Comparison of ENCODE assay signal across 8 mouse cellular contexts in the genomic region with DNA sequence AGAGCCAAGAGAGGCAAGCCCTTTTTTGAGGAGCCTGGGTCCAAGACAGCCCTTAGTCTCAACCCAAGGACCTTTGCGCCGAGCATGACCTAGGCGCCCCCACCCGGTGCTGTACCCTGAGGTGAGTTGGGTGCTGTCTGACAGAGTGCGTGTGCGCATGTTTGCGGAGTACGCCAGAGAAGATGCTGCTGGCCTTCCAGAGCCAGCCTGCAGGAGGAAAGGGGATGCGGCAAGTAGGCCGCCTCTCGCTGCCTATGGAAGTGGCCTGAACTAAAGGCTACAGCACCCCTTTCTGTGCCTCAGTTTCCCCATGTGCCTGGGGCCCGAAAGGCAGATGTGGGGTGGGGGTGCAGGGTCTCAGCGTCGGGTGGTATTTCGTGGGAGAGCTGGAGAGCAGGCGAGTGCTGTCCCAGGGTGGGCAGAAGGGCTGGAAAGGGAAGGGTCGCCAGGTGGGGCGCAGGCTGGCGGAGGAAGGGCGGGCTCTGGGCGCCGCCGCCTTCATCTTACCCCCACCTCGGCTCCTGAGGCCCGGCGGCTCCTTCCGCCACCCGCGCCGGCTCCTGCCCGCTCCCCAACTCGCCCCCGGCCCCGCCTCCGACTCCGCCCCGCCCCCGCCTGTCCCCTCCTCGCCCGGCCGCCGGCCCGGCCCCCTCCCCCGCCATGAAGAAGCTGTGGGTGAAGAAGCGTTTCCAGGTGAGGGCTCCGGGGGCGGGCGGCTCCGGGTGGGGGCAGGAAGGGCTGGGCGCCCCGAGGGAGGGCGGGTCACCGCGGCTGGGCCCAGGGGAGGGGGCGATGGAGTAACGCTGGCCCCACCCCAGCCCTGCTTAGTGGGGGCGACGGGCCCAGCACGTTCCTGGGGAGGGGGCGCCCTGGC. TPM values are rescaled to one million over a fixed set of nuclear protein-coding genes. Genes with fewer than 3 reads are reported as not detected.
DNase-seq lines count a peak whose midpoint lies in the region; ATAC-seq lines count a peak whose summit lies in the region.

No protein-coding gene starts in this region.

- H3K4me2 ChIP-seq in lung, embryonic 15.5 days, result peak overlapping the region; percentile 89
- peak overlapping the region; percentile 92 for H3K4me2 ChIP-seq in embryonic facial prominence, embryonic 12.5 days (replicated peaks)
- peak overlapping the region; percentile 97 for H3K4me2 ChIP-seq in hindbrain, embryonic 15.5 days
- H3K4me2 ChIP-seq in liver, embryonic 16.5 days (ENCODE audit: low read depth, low read length), result peak overlapping the region; percentile 62
- H3K4me2 ChIP-seq in stomach, embryonic 15.5 days, result peak overlapping the region; percentile 83

- H3K27ac ChIP-seq in lung, embryonic 15.5 days, result peak overlapping the region; percentile 69
- H3K27ac ChIP-seq in embryonic facial prominence, embryonic 12.5 days, result peak overlapping the region; percentile 83
- peak overlapping the region; percentile 82 for H3K27ac ChIP-seq in hindbrain, embryonic 15.5 days (replicated peaks)
- H3K27ac ChIP-seq in liver, embryonic 16.5 days (ENCODE audit: low read length), result no peak overlapping the region
- peak overlapping the region; percentile 72 for H3K27ac ChIP-seq in stomach, embryonic 15.5 days

- no peak for DNase-seq in lung, adult 18-20 months
- DNase-seq in adrenal gland, postnatal 14 days, result peak; percentile 61

- no peaks in the 10 kb centered on the region for H3K9me3 ChIP-seq in lung, embryonic 15.5 days
- H3K9me3 ChIP-seq in embryonic facial prominence, embryonic 12.5 days, result no peaks in the 10 kb centered on the region
- H3K9me3 ChIP-seq in hindbrain, embryonic 15.5 days, result no peaks in the 10 kb centered on the region
- H3K9me3 ChIP-seq in liver, embryonic 16.5 days (replicated peaks; ENCODE audit: control insufficient read depth, low read length), result no peaks in the 10 kb centered on the region
- no peaks in the 10 kb centered on the region for H3K9me3 ChIP-seq in stomach, embryonic 15.5 days

- WGBS in lung, embryonic 15.5 days, result 3% methylated on average over 43 of the region's 60 CpGs
- WGBS in embryonic facial prominence, embryonic 12.5 days, result 3% methylated on average over 40 of the region's 60 CpGs
- WGBS in hindbrain, embryonic 15.5 days, result under 1% methylated on average over 40 of the region's 60 CpGs
- WGBS in liver, embryonic 16.5 days (ENCODE audit: insufficient replicate concordance), result 7% methylated on average over 39 of the region's 60 CpGs
- 4% methylated on average over 41 of the region's 60 CpGs for WGBS in stomach, embryonic 15.5 days

- peaks cover 52% of the 10 kb centered on the region for H3K27me3 ChIP-seq in lung, embryonic 15.5 days
- H3K27me3 ChIP-seq in embryonic facial prominence, embryonic 12.5 days, result peaks cover 12% of the 10 kb centered on the region
- H3K27me3 ChIP-seq in hindbrain, embryonic 15.5 days, result peaks cover 15% of the 10 kb centered on the region
- peaks cover 41% of the 10 kb centered on the region for H3K27me3 ChIP-seq in liver, embryonic 16.5 days (ENCODE audit: control insufficient read depth, insufficient read depth, low read depth, low read length)
- peaks cover 13% of the 10 kb centered on the region for H3K27me3 ChIP-seq in stomach, embryonic 15.5 days (replicated peaks)

- ATAC-seq in lung, embryonic 15.5 days (ENCODE audit: borderline replicate concordance, extremely low read depth, low FRiP score, low TSS enrichment), result peak; percentile 63
- 0 out of 2 replicates have a peak, but pooled peaks have one; percentile 24 for ATAC-seq in embryonic facial prominence, embryonic 12.5 days (ENCODE audit: insufficient number of reproducible peaks, insufficient read depth, low FRiP score, low TSS enrichment)
- ATAC-seq in hindbrain, embryonic 15.5 days (ENCODE audit: low FRiP score, low read depth), result peak; percentile 57
- ATAC-seq in liver, embryonic 16.5 days (ENCODE audit: low read depth), result 0 out of 2 replicates have a peak, but pooled peaks have one; percentile 13
- peak; percentile 40 for ATAC-seq in stomach, embryonic 15.5 days (ENCODE audit: insufficient read depth, low FRiP score, low read depth)
- no peak for ATAC-seq in erythroblast, adult 5-6 weeks (replicated peaks; ENCODE audit: low FRiP score, poor library complexity, severe bottlenecking)

- no peaks in the 10 kb centered on the region for H3K36me3 ChIP-seq in lung, embryonic 15.5 days
- H3K36me3 ChIP-seq in embryonic facial prominence, embryonic 12.5 days, result 0 out of 2 replicates have a peak, but pooled peaks cover 4% of the 10 kb centered on the region
- no peaks in the 10 kb centered on the region for H3K36me3 ChIP-seq in hindbrain, embryonic 15.5 days
- H3K36me3 ChIP-seq in liver, embryonic 16.5 days (ENCODE audit: control insufficient read depth, insufficient read depth), result no peaks in the 10 kb centered on the region
- H3K36me3 ChIP-seq in stomach, embryonic 15.5 days, result no peaks in the 10 kb centered on the region

- peaks cover 26% of the 10 kb centered on the region for H3K4me1 ChIP-seq in lung, embryonic 15.5 days
- H3K4me1 ChIP-seq in embryonic facial prominence, embryonic 12.5 days, result peaks cover 39% of the 10 kb centered on the region
- H3K4me1 ChIP-seq in hindbrain, embryonic 15.5 days (replicated peaks), result peaks cover 53% of the 10 kb centered on the region
- no peaks in the 10 kb centered on the region; the same call in 1 of the 2 replicates for H3K4me1 ChIP-seq in liver, embryonic 16.5 days (ENCODE audit: control insufficient read depth, low read depth, low read length)
- peaks cover 28% of the 10 kb centered on the region for H3K4me1 ChIP-seq in stomach, embryonic 15.5 days

- peak overlapping the region; percentile 63 for H3K4me3 ChIP-seq in lung, embryonic 15.5 days
- H3K4me3 ChIP-seq in embryonic facial prominence, embryonic 12.5 days, result peak overlapping the region; percentile 81
- H3K4me3 ChIP-seq in hindbrain, embryonic 15.5 days, result peak overlapping the region; percentile 52
- peak overlapping the region; percentile 43 for H3K4me3 ChIP-seq in liver, embryonic 16.5 days (ENCODE audit: low read depth, low read length)
- H3K4me3 ChIP-seq in stomach, embryonic 15.5 days (replicated peaks), result peak overlapping the region; percentile 65

- peak overlapping the region; percentile 55 for H3K9ac ChIP-seq in lung, embryonic 15.5 days
- peak overlapping the region; percentile 79 for H3K9ac ChIP-seq in embryonic facial prominence, embryonic 12.5 days
- peak overlapping the region; percentile 49 for H3K9ac ChIP-seq in hindbrain, embryonic 15.5 days
- H3K9ac ChIP-seq in liver, embryonic 16.5 days (ENCODE audit: low read depth, low read length), result no peak overlapping the region
- peak overlapping the region; percentile 52 for H3K9ac ChIP-seq in stomach, embryonic 15.5 days

RNA-seq across cellular contexts. Expression of a gene that starts 6.6 kb away (rescaled TPM):
- polyA plus RNA-seq in lung, embryonic 15.5 days (2015; fragmentation: Nextera tagmentation; extraction: Ambion mirVana), result 41.6 and 42.8 TPM in 2 replicates
- total RNA-seq in adrenal gland, postnatal 14 days (2021), result 11.0 and 18.3 TPM in 2 replicates
- polyA plus RNA-seq in embryonic facial prominence, embryonic 12.5 days (2016; fragmentation: Nextera tagmentation; extraction: Ambion mirVana), result 26.1 and 26.7 TPM in 2 replicates
- polyA plus RNA-seq in hindbrain, embryonic 15.5 days (2015; fragmentation: Nextera tagmentation; extraction: Ambion mirVana), result 22.4 and 25.0 TPM in 2 replicates
- polyA plus RNA-seq in liver, embryonic 16.5 days (2015; fragmentation: Nextera tagmentation; extraction: Ambion mirVana), result 7.6 and 8.0 TPM in 2 replicates
- polyA plus RNA-seq in stomach, embryonic 15.5 days (2015; fragmentation: Nextera tagmentation; extraction: Ambion mirVana), result 45.2 and 49.1 TPM in 2 replicates
- total RNA-seq in erythroblast, adult 5-6 weeks (2015; ENCODE audit: low replicate concordance), result not detected in 2 replicates
- total RNA-seq in erythroblast, adult 5-6 weeks (2017; ENCODE audit: low replicate concordance), result 1.7 TPM in 1 of 2 replicates, not detected in the other

RNA-seq across cellular contexts. Expression of a gene that starts 21.6 kb away (rescaled TPM):
- polyA plus RNA-seq in lung, embryonic 15.5 days (2015; fragmentation: Nextera tagmentation; extraction: Ambion mirVana), result 57.1 and 59.5 TPM in 2 replicates
- 19.8 and 26.9 TPM in 2 replicates for total RNA-seq in adrenal gland, postnatal 14 days (2021)
- 15.9 and 20.1 TPM in 2 replicates for polyA plus RNA-seq in embryonic facial prominence, embryonic 12.5 days (2016; fragmentation: Nextera tagmentation; extraction: Ambion mirVana)
- polyA plus RNA-seq in hindbrain, embryonic 15.5 days (2015; fragmentation: Nextera tagmentation; extraction: Ambion mirVana), result 1.1 and 1.7 TPM in 2 replicates
- 7.2 and 13.9 TPM in 2 replicates for polyA plus RNA-seq in liver, embryonic 16.5 days (2015; fragmentation: Nextera tagmentation; extraction: Ambion mirVana)
- 92.1 and 93.2 TPM in 2 replicates for polyA plus RNA-seq in stomach, embryonic 15.5 days (2015; fragmentation: Nextera tagmentation; extraction: Ambion mirVana)
- total RNA-seq in erythroblast, adult 5-6 weeks (2015; ENCODE audit: low replicate concordance), result not detected in 2 replicates
- not detected in 2 replicates for total RNA-seq in erythroblast, adult 5-6 weeks (2017; ENCODE audit: low replicate concordance)

RNA-seq across cellular contexts. Expression of a gene that starts 54.0 kb away (rescaled TPM):
- polyA plus RNA-seq in lung, embryonic 15.5 days (2015; fragmentation: Nextera tagmentation; extraction: Ambion mirVana), result 80.3 and 88.5 TPM in 2 replicates
- 58.8 and 74.2 TPM in 2 replicates for total RNA-seq in adrenal gland, postnatal 14 days (2021)
- 61.1 and 64.6 TPM in 2 replicates for polyA plus RNA-seq in embryonic facial prominence, embryonic 12.5 days (2016; fragmentation: Nextera tagmentation; extraction: Ambion mirVana)
- 73.8 and 79.0 TPM in 2 replicates for polyA plus RNA-seq in hindbrain, embryonic 15.5 days (2015; fragmentation: Nextera tagmentation; extraction: Ambion mirVana)
- 32.5 and 35.7 TPM in 2 replicates for polyA plus RNA-seq in liver, embryonic 16.5 days (2015; fragmentation: Nextera tagmentation; extraction: Ambion mirVana)
- polyA plus RNA-seq in stomach, embryonic 15.5 days (2015; fragmentation: Nextera tagmentation; extraction: Ambion mirVana), result 103 TPM in 2 replicates
- total RNA-seq in erythroblast, adult 5-6 weeks (2015; ENCODE audit: low replicate concordance), result 2.9 and 14.4 TPM in 2 replicates
- total RNA-seq in erythroblast, adult 5-6 weeks (2017; ENCODE audit: low replicate concordance), result 6.1 and 20.1 TPM in 2 replicates
